Mouse (Mus musculus) brain, embryonic 14.5 days (tissue): ENCODE measurements around the gene Zfp52.

Experiments used
- CTCF ChIP-seq: fragments of 200-500 bp; IDR thresholded peaks from 2 replicates; pipeline ENCODE4 v1.5.1; 2012; ENCODE audit warnings: inconsistent platforms, mild to moderate bottlenecking, moderate library complexity, borderline replicate concordance; ENCODE audit not compliant: insufficient read depth, insufficient read length; ENCODE audit errors: extremely low read depth
- POLR2A ChIP-seq: fragments of 200-500 bp; IDR thresholded peaks from 2 replicates; pipeline ENCODE4 v1.6.1; 2012; ENCODE audit warnings: mild to moderate bottlenecking, inconsistent platforms, borderline replicate concordance; ENCODE audit not compliant: poor library complexity, insufficient read depth, insufficient read length, severe bottlenecking; ENCODE audit errors: extremely low read depth

- TF ChIP-seq POLR2A, result no peak
- no peak for TF ChIP-seq CTCF
Observed at GRCm38 (mm10) chr17:21536676-21537075, 1.3 kb downstream of the Zfp52 start.
